Mouse (Mus musculus): Measurements from ENCODE around the gene Acsm1. TPM values are rescaled to one million over a fixed set of nuclear protein-coding genes. Genes with fewer than 3 reads are reported as not detected.
A peak's percentile ranks its signal among the peaks of the same experiment; 100 is the strongest.
"Not testable (repeated sequence)": the region's sequence is repeated elsewhere in the genome, so short reads cannot be mapped to it uniquely, and the experiment has no call there.

The Acsm1 gene
- polyA plus RNA-seq (2015; fragmentation: Nextera tagmentation; extraction: Ambion mirVana): 1.5 and 1.8 TPM in 2 replicates

GRCm38 (mm10) chr7:119606664-119607076, at the start of gene Acsm1:
Acsm1 (plus strand) TSS chr7:119607026.
- H3K9ac ChIP-seq (ENCODE audit: low read length): no peak within 1 kb of the TSS
- H3K9me3 ChIP-seq (ENCODE audit: control insufficient read depth, low read length): no peaks in the 10 kb centered on the region
- H3K27me3 ChIP-seq (ENCODE audit: control insufficient read depth, insufficient read depth, low read length): no peaks in the 10 kb centered on the region
- H3K27ac ChIP-seq (replicated peaks): no peak within 1 kb of the TSS
- H3K4me2 ChIP-seq (replicated peaks; ENCODE audit: low read depth): 0 out of 2 replicates have a peak within 1 kb of the TSS, but pooled peaks have one; percentile 8
- ATAC-seq (ENCODE audit: low FRiP score, low TSS enrichment) (no peak), DNase-seq (ENCODE audit: low spot score) (no peak)
- 47% methylated on average over 5 of the region's 5 CpGs for WGBS
- TF ChIP-seq CTCF (IDR thresholded peaks at IDR 0.05; ENCODE audit: low read depth) (no peak), EP300 (optimal IDR thresholded peaks at IDR 0.05) (no peak)
- no peak within 1 kb of the TSS for H3K4me3 ChIP-seq (ENCODE audit: low read depth, low read length)
- H3K4me1 ChIP-seq (replicated peaks; ENCODE audit: control insufficient read depth, insufficient read depth): no peaks in the 10 kb centered on the region
- H3K36me3 ChIP-seq (ENCODE audit: control insufficient read depth, insufficient read depth, low read length): no peaks in the 10 kb centered on the region

GRCm38 (mm10) chr7:119559789-119560451, 46.9 kb upstream of the Acsm1 start:
- Histone ChIP-seq H3K9ac (ENCODE audit: low read length) (no peak overlapping the region), H3K4me1 (replicated peaks; ENCODE audit: control insufficient read depth, insufficient read depth) (no peaks in the 10 kb centered on the region), H3K27ac (replicated peaks) (no peak overlapping the region), H3K4me2 (replicated peaks; ENCODE audit: low read depth) (no peak overlapping the region), H3K36me3 (ENCODE audit: control insufficient read depth, insufficient read depth, low read length) (no peaks in the 10 kb centered on the region), H3K4me3 (ENCODE audit: low read depth, low read length) (no peak overlapping the region), H3K9me3 (ENCODE audit: control insufficient read depth, low read length) (no peaks in the 10 kb centered on the region), H3K27me3 (ENCODE audit: control insufficient read depth, insufficient read depth, low read length) (no peaks in the 10 kb centered on the region)
- ATAC-seq (ENCODE audit: low FRiP score, low TSS enrichment): no peak
- TF ChIP-seq CTCF (IDR thresholded peaks at IDR 0.05; ENCODE audit: low read depth) (no peak), EP300 (optimal IDR thresholded peaks at IDR 0.05) (no peak)
- WGBS: 65% methylated on average over 3 of the region's 3 CpGs
- DNase-seq (ENCODE audit: low spot score): no peak

GRCm38 (mm10) chr7:119560452-119560835, 46.4 kb upstream of the Acsm1 start:
- 84% methylated on average over 3 of the region's 3 CpGs for WGBS
- Histone ChIP-seq H3K4me1 (replicated peaks; ENCODE audit: control insufficient read depth, insufficient read depth) (no peaks in the 10 kb centered on the region), H3K4me2 (replicated peaks; ENCODE audit: low read depth) (no peak overlapping the region), H3K36me3 (ENCODE audit: control insufficient read depth, insufficient read depth, low read length) (no peaks in the 10 kb centered on the region), H3K9me3 (ENCODE audit: control insufficient read depth, low read length) (no peaks in the 10 kb centered on the region), H3K27ac (replicated peaks) (no peak overlapping the region), H3K4me3 (ENCODE audit: low read depth, low read length) (no peak overlapping the region), H3K27me3 (ENCODE audit: control insufficient read depth, insufficient read depth, low read length) (no peaks in the 10 kb centered on the region), H3K9ac (ENCODE audit: low read length) (no peak overlapping the region)
- DNase-seq (ENCODE audit: low spot score) (no peak), ATAC-seq (ENCODE audit: low FRiP score, low TSS enrichment) (no peak)
- TF ChIP-seq EP300 (optimal IDR thresholded peaks at IDR 0.05) (no peak), CTCF (IDR thresholded peaks at IDR 0.05; ENCODE audit: low read depth) (no peak)

- H3K9me3 ChIP-seq (ENCODE audit: control insufficient read depth, low read length): no peaks in the 10 kb centered on the region
- H3K27me3 ChIP-seq (ENCODE audit: control insufficient read depth, insufficient read depth, low read length): no peaks in the 10 kb centered on the region
- H3K36me3 ChIP-seq (ENCODE audit: control insufficient read depth, insufficient read depth, low read length): no peaks in the 10 kb centered on the region
- no peaks in the 10 kb centered on the region for H3K4me1 ChIP-seq (replicated peaks; ENCODE audit: control insufficient read depth, insufficient read depth)
- H3K4me2 ChIP-seq (replicated peaks; ENCODE audit: low read depth): no peak overlapping the region
- no peak overlapping the region for H3K9ac ChIP-seq (ENCODE audit: low read length)
- WGBS: 59% methylated on average over 4 of the region's 4 CpGs
- ATAC-seq (ENCODE audit: low FRiP score, low TSS enrichment) (no peak), DNase-seq (ENCODE audit: low spot score) (no peak)
- no peak for TF ChIP-seq CTCF (IDR thresholded peaks at IDR 0.05; ENCODE audit: low read depth)
- H3K27ac ChIP-seq (replicated peaks): no peak overlapping the region
- no peak overlapping the region for H3K4me3 ChIP-seq (ENCODE audit: low read depth, low read length)
Observed at GRCm38 (mm10) chr7:119561441-119561840, 45.4 kb upstream of the Acsm1 start.

GRCm38 (mm10) chr7:119562476-119562875, 44.4 kb upstream of the Acsm1 start:
- H3K27ac ChIP-seq (replicated peaks); H3K4me1 ChIP-seq (replicated peaks; ENCODE audit: control insufficient read depth, insufficient read depth); ATAC-seq (ENCODE audit: low FRiP score, low TSS enrichment); H3K9me3 ChIP-seq (ENCODE audit: control insufficient read depth, low read length); H3K4me3 ChIP-seq (ENCODE audit: low read depth, low read length); H3K36me3 ChIP-seq (ENCODE audit: control insufficient read depth, insufficient read depth, low read length); H3K27me3 ChIP-seq (ENCODE audit: control insufficient read depth, insufficient read depth, low read length); H3K4me2 ChIP-seq (replicated peaks; ENCODE audit: low read depth); H3K9ac ChIP-seq (ENCODE audit: low read length); DNase-seq (ENCODE audit: low spot score): not testable (repeated sequence)
- WGBS: 84% methylated on average over 2 of the region's 2 CpGs

GRCm38 (mm10) chr7:119594530-119595107, 12.2 kb upstream of the Acsm1 start:
- Histone ChIP-seq H3K36me3 (ENCODE audit: control insufficient read depth, insufficient read depth, low read length) (no peaks in the 10 kb centered on the region), H3K9ac (ENCODE audit: low read length) (no peak overlapping the region), H3K27me3 (ENCODE audit: control insufficient read depth, insufficient read depth, low read length) (no peaks in the 10 kb centered on the region; the same call in 1 of the 2 replicates), H3K4me1 (replicated peaks; ENCODE audit: control insufficient read depth, insufficient read depth) (no peaks in the 10 kb centered on the region), H3K4me3 (ENCODE audit: low read depth, low read length) (no peak overlapping the region), H3K27ac (replicated peaks) (no peak overlapping the region), H3K9me3 (ENCODE audit: control insufficient read depth, low read length) (no peaks in the 10 kb centered on the region), H3K4me2 (replicated peaks; ENCODE audit: low read depth) (no peak overlapping the region)
- TF ChIP-seq CTCF (IDR thresholded peaks at IDR 0.05; ENCODE audit: low read depth): no peak
- no peak for TF ChIP-seq EP300 (optimal IDR thresholded peaks at IDR 0.05)
- no peak for DNase-seq (ENCODE audit: low spot score)
- ATAC-seq (ENCODE audit: low FRiP score, low TSS enrichment): no peak
- WGBS: 49% methylated on average over 3 of the region's 3 CpGs

Data from stomach, postnatal 0 days (tissue).